Mouse (Mus musculus): ENCODE measurements around the gene Nmrk2. TPM values are rescaled to one million over a fixed set of nuclear protein-coding genes. Genes with fewer than 3 reads are reported as not detected.
"Not testable (repeated sequence)": the region's sequence is repeated elsewhere in the genome, so short reads cannot be mapped to it uniquely, and the experiment has no call there.

The Nmrk2 gene
- total RNA-seq, 2 experiments from 2014 or later, result 59.7 to 72.8 TPM

DNA sequence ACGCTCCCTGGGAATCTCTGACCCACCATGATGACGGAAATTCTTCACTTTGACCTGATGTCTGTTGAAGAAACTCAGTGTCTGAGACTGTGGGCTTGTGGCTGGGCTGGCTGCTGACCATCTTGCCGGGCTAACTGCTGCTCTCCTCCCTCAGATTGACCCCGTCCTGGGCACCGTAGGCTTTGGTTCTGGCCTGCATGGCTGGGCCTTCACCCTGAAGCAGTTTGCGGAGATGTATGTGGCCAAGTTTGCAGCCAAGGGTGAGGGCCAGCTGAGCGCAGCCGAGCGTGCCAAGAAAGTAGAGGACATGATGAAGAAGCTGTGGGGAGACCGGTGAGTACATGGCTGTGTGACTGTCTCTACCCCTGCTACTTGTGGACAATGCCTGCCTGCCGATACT lies 22.9 kb downstream of the Nmrk2 start:
- peak overlapping the region; percentile 91 for H3K4me3 ChIP-seq
- no peak overlapping the region for H3K27ac ChIP-seq
- DNase-seq, result no peak
- TF ChIP-seq CTCF (IDR thresholded peaks at IDR 0.05), result no peak
- intact Hi-C loops (cut with DNase I), result loop anchor here (5.0 to 10.0 kb wide), 3 partner anchors 47 to 277 kb away; partner anchors contain the start of gene Timm13

GRCm38 (mm10) chr10:81177958-81178712 lies 23.7 kb downstream of the Nmrk2 start:
- peak; percentile 51 for DNase-seq
- peak overlapping the region; percentile 91 for H3K4me3 ChIP-seq
- no peak for TF ChIP-seq CTCF (IDR thresholded peaks at IDR 0.05)
- intact Hi-C loops (cut with DNase I), result loop anchor here (5.0 to 10.0 kb wide), 3 partner anchors 46 to 276 kb away; partner anchors contain the start of gene Timm13
- peak overlapping the region; percentile 91 for H3K27ac ChIP-seq

- peak overlapping the region; percentile 91 for H3K4me3 ChIP-seq
- intact Hi-C loops (cut with DNase I), result loop anchor here (5.0 to 10.0 kb wide), 3 partner anchors 45 to 275 kb away; partner anchors contain the start of gene Timm13
- TF ChIP-seq CTCF (IDR thresholded peaks at IDR 0.05), result no peak
- H3K27ac ChIP-seq, result peak overlapping the region; percentile 91
- DNase-seq, result peak; percentile 66
Measured at GRCm38 (mm10) chr10:81177491-81177925, 24.3 kb downstream of the Nmrk2 start.

GRCm38 (mm10) chr10:81176466-81177271 lies 25.2 kb downstream of the Nmrk2 start, which contains the start of gene Eef2:
Gene Eef2, plus strand, starts transcription at chr10:81176631.
- no peak for TF ChIP-seq CTCF (IDR thresholded peaks at IDR 0.05)
- intact Hi-C loops (cut with DNase I), result loop anchor here (5.0 to 10.0 kb wide), 3 partner anchors 44 to 274 kb away; partner anchors contain the start of gene Timm13
- peak; percentile 100 for DNase-seq
- H3K4me3 ChIP-seq, result peak within 1 kb of the TSS; percentile 91
- peak within 1 kb of the TSS; percentile 91 for H3K27ac ChIP-seq

GRCm38 (mm10) chr10:81175936-81176465 lies 25.9 kb downstream of the Nmrk2 start:
- peak overlapping the region; percentile 91 for H3K27ac ChIP-seq
- DNase-seq, result peak; percentile 62
- TF ChIP-seq CTCF (IDR thresholded peaks at IDR 0.05), result no peak
- peak overlapping the region; percentile 91 for H3K4me3 ChIP-seq
- intact Hi-C loops (cut with DNase I), result loop anchor here (2.0 to 10.0 kb wide), 4 partner anchors 44 to 274 kb away; partner anchors contain the start of gene Timm13

DNA sequence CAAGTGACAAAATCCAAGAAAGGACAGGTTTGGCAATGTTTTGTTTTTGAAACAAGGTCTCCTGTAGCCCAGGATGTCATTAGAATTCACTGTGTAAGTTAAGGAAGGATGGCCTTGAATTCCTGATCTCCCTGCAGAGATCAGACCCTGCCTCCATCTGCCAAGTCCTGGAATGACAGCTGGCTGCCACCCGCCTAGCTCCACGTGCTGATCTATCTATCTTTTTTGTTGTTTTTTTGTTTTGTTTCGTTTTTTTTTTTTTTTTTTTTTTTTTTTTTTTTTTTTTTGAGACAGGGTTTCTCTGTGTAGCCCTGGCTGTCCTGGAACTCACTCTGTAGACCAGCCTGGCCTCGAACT lies 26.5 kb downstream of the Nmrk2 start:
- not testable (repeated sequence) for DNase-seq
- Histone ChIP-seq H3K4me3 (peak overlapping the region; percentile 91), H3K27ac (peak overlapping the region; percentile 91)
- intact Hi-C loops (cut with DNase I), result loop anchor here (2.0 to 10.0 kb wide), 4 partner anchors 43 to 273 kb away; partner anchors contain the start of gene Timm13

GRCm38 (mm10) chr10:81174617-81175344 lies 27.1 kb downstream of the Nmrk2 start:
- DNase-seq, result peak; percentile 89
- intact Hi-C loops (cut with DNase I), result loop anchor here (2.0 to 10.0 kb wide), 4 partner anchors 42 to 272 kb away; partner anchors contain the start of gene Timm13
- peak; percentile 98 for TF ChIP-seq CTCF (IDR thresholded peaks at IDR 0.05)
- Histone ChIP-seq H3K4me3 (peak overlapping the region; percentile 91), H3K27ac (peak overlapping the region; percentile 91)

GRCm38 (mm10) chr10:81173132-81173531 lies 28.7 kb downstream of the Nmrk2 start:
- peak; percentile 90 for DNase-seq
- Histone ChIP-seq H3K27ac (peak overlapping the region; percentile 91), H3K4me3 (peak overlapping the region; percentile 64)
- peak; percentile 95 for TF ChIP-seq CTCF (IDR thresholded peaks at IDR 0.05)
- intact Hi-C loops (cut with DNase I), result loop anchor here (10.0 kb wide), 1 partner anchor 248 kb away; no protein-coding TSS in a partner anchor

DNA sequence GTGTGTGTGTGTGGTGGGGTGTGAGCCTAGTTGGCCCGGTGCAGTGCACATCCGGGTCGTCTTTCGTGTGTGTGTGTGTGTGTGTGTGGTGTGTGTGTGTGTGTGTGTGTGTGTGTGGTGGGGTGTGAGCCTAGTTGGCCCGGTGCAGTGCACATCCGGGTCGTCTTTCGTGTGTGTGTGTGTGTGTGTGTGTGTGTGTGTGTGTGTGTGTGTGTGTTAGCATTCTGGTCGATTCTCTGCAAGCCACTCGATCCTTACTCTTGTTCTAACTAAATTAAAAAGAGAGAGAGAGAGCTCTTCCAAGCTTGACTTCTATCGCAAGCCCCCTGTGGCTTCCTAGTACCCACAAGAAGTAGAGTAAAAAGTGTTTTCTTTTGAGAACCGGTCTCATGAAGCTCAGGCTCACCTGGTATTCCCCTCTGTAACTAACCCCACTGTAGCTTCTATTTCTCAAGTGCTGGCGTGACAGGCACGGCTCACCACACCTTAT lies 32.4 kb downstream of the Nmrk2 start:
- DNase-seq; intact Hi-C loops (cut with DNase I): not testable (repeated sequence)
- peak overlapping the region; percentile 80 for H3K27ac ChIP-seq
- peak overlapping the region; percentile 37 for H3K4me3 ChIP-seq

GRCm38 (mm10) chr10:81168521-81169244 lies 33.2 kb downstream of the Nmrk2 start:
- TF ChIP-seq CTCF (IDR thresholded peaks at IDR 0.05), result no peak
- Histone ChIP-seq H3K4me3 (peak overlapping the region; percentile 97), H3K27ac (peak overlapping the region; percentile 96)
- DNase-seq, result peak; percentile 91
- intact Hi-C loops (cut with DNase I), result no loop called here

DNA sequence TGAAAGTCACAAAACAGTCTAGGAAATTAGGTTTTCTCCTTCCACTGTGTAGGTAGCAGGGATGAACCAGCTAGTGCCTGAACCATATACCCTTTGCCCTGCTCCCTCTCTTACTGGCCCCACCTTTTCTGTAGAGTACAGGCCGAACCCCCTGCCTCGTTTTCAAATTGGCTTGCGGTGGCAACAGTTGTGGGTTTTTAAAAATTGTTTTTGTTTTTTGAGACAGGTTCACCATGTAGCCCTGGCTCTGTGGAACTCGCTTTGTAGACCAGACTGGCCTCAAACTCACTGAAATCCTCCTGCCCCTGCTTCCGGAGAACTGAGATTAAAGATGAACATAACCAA lies 33.8 kb downstream of the Nmrk2 start:
- DNase-seq, result no peak
- TF ChIP-seq CTCF (IDR thresholded peaks at IDR 0.05), result no peak
- H3K4me3 ChIP-seq, result peak overlapping the region; percentile 97
- H3K27ac ChIP-seq, result peak overlapping the region; percentile 96
- intact Hi-C loops (cut with DNase I), result no loop called here

All from gastrocnemius, adult 2 months (tissue).